In genomic region chr4:88309676-88310075, GRCm38 (mm10) we compare ENCODE assay signal across 8 mouse cellular contexts.
A peak's percentile ranks its signal among the peaks of the same experiment; 100 is the strongest.
DNase-seq lines count a peak whose midpoint lies in the region; ATAC-seq and TF ChIP-seq lines count a peak whose summit lies in the region.

No protein-coding gene starts in this region.

- H3K36me3 ChIP-seq in neural tube, embryonic 15.5 days, result no peaks in the 10 kb centered on the region
- no peaks in the 10 kb centered on the region for H3K36me3 ChIP-seq in neural tube, embryonic 11.5 days (ENCODE audit: control insufficient read depth, insufficient read depth, low read length)

- no peak overlapping the region for H3K4me3 ChIP-seq in neural tube, embryonic 15.5 days (replicated peaks)
- no peak overlapping the region for H3K4me3 ChIP-seq in neural tube, embryonic 11.5 days (ENCODE audit: low read depth, low read length)

- H3K27ac ChIP-seq in neural tube, embryonic 15.5 days (replicated peaks), result no peak overlapping the region
- H3K27ac ChIP-seq in neural tube, embryonic 11.5 days (ENCODE audit: low read depth, low read length), result no peak overlapping the region

- H3K9me3 ChIP-seq in neural tube, embryonic 15.5 days (replicated peaks), result no peaks in the 10 kb centered on the region
- no peaks in the 10 kb centered on the region for H3K9me3 ChIP-seq in neural tube, embryonic 11.5 days (ENCODE audit: control insufficient read depth, low read length)

- peak; percentile 4 for DNase-seq in gastrocnemius, adult 18-20 months (ENCODE audit: low spot score)
- DNase-seq in gastrocnemius, postnatal 36 days, result no peak
- DNase-seq in neural tube, embryonic 10.5 days (ENCODE audit: extremely low spot score, low spot score), result peak; percentile 20
- DNase-seq in brain, embryonic 14.5 days (ENCODE audit: low read depth), result peak; percentile 75
- peak; percentile 41 for DNase-seq in kidney, postnatal 14 days
- peak; percentile 52 for DNase-seq in neural tube, embryonic 11.5 days (ENCODE audit: low spot score)
- DNase-seq in frontal cortex, postnatal 14 days (ENCODE audit: low spot score in 2 of 2), result no peak

- intact Hi-C loops in gastrocnemius, postnatal 36 days (cut with DNase I), result no loop called here

- no peak for TF ChIP-seq POLR2A in brain, embryonic 14.5 days (IDR thresholded peaks at IDR 0.05; ENCODE audit: borderline replicate concordance, extremely low read depth, insufficient read depth, insufficient read length, poor library complexity, severe bottlenecking)

- WGBS in neural tube, embryonic 15.5 days, result 50% methylated on average over 2 of the region's 2 CpGs
- WGBS in neural tube, embryonic 11.5 days, result 59% methylated on average over 2 of the region's 2 CpGs

- no peaks in the 10 kb centered on the region for H3K27me3 ChIP-seq in neural tube, embryonic 15.5 days (replicated peaks)
- no peaks in the 10 kb centered on the region for H3K27me3 ChIP-seq in neural tube, embryonic 11.5 days (ENCODE audit: control insufficient read depth, insufficient read depth, low read length)

- TF ChIP-seq CTCF in brain, embryonic 14.5 days (IDR thresholded peaks at IDR 0.05; ENCODE audit: borderline replicate concordance, extremely low read depth, insufficient read depth, insufficient read length), result peak; percentile 72

- H3K9ac ChIP-seq in neural tube, embryonic 15.5 days (replicated peaks), result no peak overlapping the region
- no peak overlapping the region for H3K9ac ChIP-seq in neural tube, embryonic 11.5 days (ENCODE audit: low read length)

- no peak overlapping the region for H3K4me2 ChIP-seq in neural tube, embryonic 15.5 days
- H3K4me2 ChIP-seq in neural tube, embryonic 11.5 days (ENCODE audit: low read depth), result no peak overlapping the region

- ATAC-seq in neural tube, embryonic 15.5 days (ENCODE audit: low FRiP score), result no peak
- ATAC-seq in neural tube, embryonic 11.5 days (ENCODE audit: insufficient read depth, low FRiP score, low TSS enrichment), result 0 out of 2 replicates have a peak, but pooled peaks have one; percentile 61

- H3K4me1 ChIP-seq in neural tube, embryonic 15.5 days, result no peaks in the 10 kb centered on the region
- H3K4me1 ChIP-seq in neural tube, embryonic 11.5 days (ENCODE audit: control insufficient read depth, insufficient read depth, low read length), result no peaks in the 10 kb centered on the region

Comparison
In these comparisons a context has a peak if more than half of its experiments do, and no peak if none do; other contexts are left out.
1. DNase-seq: peak in gastrocnemius, adult 18-20 months (single experiment), neural tube, embryonic 10.5 days (single experiment), brain, embryonic 14.5 days (single experiment), kidney, postnatal 14 days (single experiment) and neural tube, embryonic 11.5 days (single experiment); none in gastrocnemius, postnatal 36 days (0 of 2) and frontal cortex, postnatal 14 days (0 of 2).